Mouse (Mus musculus) C2C12 (cell line): Measurements from ENCODE around the gene Prpf38b.

Experiments
- CTCF ChIP-seq: IDR thresholded peaks from one replicate; pipeline ENCODE4 v1.5.1; 2011; ENCODE audit not compliant: control insufficient read depth, insufficient read depth, insufficient read length
- MAX ChIP-seq: IDR thresholded peaks from one replicate; pipeline ENCODE4 v1.6.1; 2011; ENCODE audit warnings: mild to moderate bottlenecking, control low read depth
- MYOD1 ChIP-seq: IDR thresholded peaks from one replicate; pipeline ENCODE4 v1.6.1; 2011; ENCODE audit warnings: low read depth; ENCODE audit not compliant: control insufficient read depth, insufficient read length

- TF ChIP-seq CTCF (no peak), MAX (no peak), MYOD1 (no peak)
Measured at GRCm38 (mm10) chr3:108921822-108922221, 10.3 kb upstream of the Prpf38b start.
